Mouse (Mus musculus): ENCODE measurements around the gene Ppp1cc. TPM values are rescaled to one million over a fixed set of nuclear protein-coding genes. Genes with fewer than 3 reads are reported as not detected.
"Not testable (repeated sequence)": the region's sequence is repeated elsewhere in the genome, so short reads cannot be mapped to it uniquely, and the experiment has no call there.

The Ppp1cc gene
- total RNA-seq, 2 experiments from 2014 or later: 91.1 to 340 TPM

DNA sequence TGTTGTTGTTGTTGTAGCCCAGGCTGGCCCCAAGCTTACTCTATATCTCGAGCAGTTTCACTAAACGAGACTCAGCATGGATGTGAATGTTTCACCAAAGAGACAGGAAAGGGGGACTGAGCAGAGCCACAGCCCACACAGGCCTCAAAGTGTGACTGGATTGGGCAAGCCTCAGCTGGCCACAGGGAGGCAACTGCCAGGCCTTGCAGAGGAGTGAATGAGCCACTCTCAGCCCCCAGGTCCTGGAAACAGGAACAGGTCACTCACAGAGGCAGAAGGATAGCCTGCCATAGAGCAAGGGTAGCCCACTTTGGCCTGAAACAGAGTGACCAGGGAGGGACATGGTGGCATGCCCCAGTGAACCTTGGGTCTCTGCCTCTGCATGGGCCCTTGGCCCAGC lies 46.1 kb downstream of the Ppp1cc start:
- no peak for ATAC-seq (replicated peaks; ENCODE audit: low FRiP score, poor library complexity, severe bottlenecking)

DNA sequence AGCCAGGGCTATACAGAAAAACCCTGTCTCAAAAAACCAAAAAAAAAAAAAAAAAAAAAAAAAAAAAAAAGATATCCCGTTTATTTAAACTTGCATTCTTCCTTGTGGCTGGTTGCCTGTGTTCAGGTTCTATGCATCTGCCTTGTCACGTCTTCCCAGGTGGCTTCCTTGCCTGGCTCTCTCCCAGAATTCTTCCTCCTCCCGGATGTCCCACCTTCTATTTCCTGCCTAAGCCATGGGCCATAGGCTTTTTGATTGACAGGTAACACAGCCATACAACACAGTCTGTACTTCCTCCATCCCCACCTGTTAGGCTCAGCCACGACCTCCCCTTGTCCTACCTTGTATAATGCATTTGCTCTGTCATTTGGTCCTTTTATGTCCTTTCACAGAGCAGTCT lies 48.4 kb downstream of the Ppp1cc start, which contains the start of gene Hvcn1:
TSS of gene Hvcn1 (plus strand) at position 330 of the 400 bp plus-strand sequence.
- no peak for ATAC-seq (replicated peaks; ENCODE audit: low FRiP score, poor library complexity, severe bottlenecking)

DNA sequence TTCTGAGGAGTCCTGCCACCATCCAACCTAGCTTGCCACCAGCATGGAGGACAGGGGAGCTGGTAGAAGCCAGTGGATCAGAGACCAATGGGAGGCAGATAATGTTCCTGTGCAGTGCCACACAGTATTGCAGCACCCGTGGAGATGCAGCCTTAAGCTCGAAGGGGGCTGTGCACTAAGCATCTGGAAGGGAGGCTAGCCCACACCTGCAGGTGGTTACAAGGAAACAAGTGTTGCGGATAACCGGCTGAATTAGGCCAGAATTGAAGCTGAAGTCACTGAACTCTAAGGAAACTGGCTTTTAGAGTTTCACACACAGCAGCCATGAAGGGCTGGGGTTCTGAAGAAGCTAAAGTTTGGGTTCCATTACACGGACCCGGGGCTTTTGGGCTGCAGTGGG lies 50.8 kb downstream of the Ppp1cc start:
- ATAC-seq (replicated peaks; ENCODE audit: low FRiP score, poor library complexity, severe bottlenecking): no peak

DNA sequence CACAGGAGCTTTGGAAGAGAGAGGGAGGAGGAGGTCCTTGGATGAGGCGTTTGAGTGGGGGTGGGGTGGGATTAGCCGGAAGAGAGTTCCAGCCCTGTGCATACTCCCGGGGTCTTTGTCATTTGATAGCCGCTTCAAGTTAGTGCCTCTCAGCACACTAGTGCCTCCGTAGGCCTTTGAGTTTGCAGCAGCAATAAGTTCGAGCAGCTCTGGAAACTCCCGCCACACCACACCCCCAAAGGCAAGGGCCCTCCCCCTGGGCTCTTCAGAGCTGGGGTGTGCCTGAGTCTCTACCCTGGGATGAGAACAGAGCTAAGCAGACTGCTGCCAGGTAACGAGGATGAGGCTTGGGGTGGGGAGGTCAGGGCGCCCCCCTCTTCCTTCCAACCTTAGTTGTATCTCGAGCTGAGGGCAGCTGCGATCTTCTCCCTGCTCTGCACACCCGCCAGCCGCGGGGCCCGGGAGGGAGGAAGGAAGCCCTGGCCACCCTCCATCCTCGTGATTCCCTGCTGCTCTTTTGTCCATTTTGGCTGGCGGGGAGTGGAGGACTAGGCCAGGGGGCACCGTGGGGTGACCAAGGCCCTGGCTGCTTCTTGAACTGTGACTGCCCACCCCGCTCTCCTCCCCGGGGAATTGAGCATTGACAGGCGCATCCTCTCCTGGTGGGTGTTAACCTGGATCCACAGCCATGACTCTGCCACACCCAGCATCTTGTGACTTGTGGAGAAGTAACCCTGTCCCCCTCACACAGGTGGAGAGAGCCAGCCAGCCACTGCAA lies 51.7 kb downstream of the Ppp1cc start:
- no peak for ATAC-seq (replicated peaks; ENCODE audit: low FRiP score, poor library complexity, severe bottlenecking)

DNA sequence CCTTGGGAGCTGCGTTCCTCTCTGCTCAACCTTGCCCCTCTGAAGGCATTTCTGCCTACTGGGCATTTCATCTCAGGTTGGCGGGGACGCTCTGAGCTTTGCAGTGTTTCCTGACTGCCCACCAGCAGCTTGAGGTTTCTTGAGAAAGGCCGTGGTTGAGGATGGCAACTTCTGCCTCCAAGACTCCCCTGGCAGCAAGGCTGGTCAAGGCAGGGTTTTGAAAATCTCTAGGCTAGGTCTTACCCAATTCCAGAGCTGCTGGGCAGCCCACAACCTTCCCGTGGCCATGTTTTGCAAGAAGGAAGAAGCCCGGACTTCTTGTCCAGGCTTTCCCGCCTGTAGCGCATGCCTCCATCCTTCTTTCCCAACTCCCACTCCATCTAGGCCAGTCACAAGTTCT lies 52.8 kb downstream of the Ppp1cc start:
- no peak for ATAC-seq (replicated peaks; ENCODE audit: low FRiP score, poor library complexity, severe bottlenecking)

DNA sequence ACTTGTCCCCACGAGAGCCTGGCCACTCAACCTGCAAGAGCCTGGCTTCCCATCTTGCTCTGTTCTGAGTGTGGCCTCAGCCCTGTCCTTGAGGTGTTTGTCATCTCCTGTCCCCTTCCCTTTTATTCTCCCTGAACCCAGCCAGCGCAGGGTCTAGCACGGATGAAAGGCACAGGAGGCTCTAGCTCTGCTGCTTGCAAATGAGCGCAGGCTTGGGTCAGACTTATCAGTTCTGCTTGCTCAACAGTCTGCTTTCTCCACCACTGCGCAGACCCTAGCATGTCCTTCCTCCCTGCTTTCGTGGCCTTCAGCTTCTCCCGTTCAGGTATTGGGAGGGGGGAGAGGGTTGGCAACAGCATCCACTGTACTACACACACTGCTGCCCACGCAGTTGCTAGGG lies 54.0 kb downstream of the Ppp1cc start:
- no peak for ATAC-seq (replicated peaks; ENCODE audit: low FRiP score, poor library complexity, severe bottlenecking)

DNA sequence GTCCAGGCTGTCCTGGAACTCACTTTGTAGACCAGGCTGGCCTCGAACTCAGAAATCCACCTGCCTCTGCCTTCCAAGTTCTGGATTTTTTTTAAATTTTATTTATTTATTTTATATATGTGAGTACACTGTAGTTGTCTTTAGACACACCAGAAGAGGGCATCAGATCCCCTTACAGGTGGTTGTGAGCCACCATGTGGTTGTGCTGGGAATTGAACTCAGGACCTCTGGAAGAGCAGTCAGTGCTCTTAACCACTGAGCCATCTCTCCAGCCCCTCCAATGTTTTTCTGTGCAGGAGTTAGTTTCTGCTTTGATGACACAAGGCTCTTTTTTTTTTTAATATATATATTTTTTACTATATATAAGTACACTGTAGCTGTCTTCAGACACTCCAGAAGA lies 54.7 kb downstream of the Ppp1cc start:
- ATAC-seq (replicated peaks; ENCODE audit: low FRiP score, poor library complexity, severe bottlenecking): not testable (repeated sequence)

DNA sequence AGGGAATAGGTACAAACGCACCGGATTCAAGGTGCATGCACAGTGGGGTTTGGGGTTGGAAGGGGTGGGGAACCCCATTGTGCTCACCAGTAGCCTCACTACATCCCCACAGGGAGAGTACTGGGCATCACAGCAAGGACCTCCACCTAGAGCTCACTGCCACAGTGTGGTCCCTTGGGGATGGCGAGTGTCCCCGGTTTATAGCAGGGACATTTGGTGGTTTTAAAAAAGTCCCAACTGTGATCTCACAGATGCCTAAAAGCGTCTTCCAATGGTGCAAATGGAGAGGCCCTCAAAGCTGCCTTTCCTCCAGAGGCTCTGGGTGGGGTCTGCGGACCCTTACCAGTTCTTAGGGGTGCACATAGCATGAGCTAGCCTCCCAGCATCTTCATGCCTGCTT lies 55.8 kb downstream of the Ppp1cc start:
- ATAC-seq (replicated peaks; ENCODE audit: low FRiP score, poor library complexity, severe bottlenecking): no peak

DNA sequence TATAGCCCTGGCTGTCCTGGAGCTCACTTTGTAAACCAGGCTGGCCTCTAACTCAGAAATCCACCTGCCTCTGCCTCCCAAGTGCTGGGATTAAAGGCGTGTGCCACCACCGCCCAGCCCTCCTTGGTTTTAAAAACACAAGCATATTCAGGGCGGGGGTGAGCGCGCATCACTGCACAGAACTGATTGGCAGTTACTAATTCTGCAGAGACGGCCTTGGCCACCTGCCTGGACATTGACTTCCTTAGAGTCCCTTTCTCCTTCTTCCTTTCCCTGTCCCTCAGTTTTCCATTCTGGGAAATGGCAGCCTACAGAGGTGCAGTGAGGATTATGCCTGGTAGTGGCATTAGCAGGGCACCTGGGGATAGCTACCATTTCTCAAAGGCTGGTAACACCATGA lies 59.6 kb downstream of the Ppp1cc start:
- no peak for ATAC-seq (replicated peaks; ENCODE audit: low FRiP score, poor library complexity, severe bottlenecking)

DNA sequence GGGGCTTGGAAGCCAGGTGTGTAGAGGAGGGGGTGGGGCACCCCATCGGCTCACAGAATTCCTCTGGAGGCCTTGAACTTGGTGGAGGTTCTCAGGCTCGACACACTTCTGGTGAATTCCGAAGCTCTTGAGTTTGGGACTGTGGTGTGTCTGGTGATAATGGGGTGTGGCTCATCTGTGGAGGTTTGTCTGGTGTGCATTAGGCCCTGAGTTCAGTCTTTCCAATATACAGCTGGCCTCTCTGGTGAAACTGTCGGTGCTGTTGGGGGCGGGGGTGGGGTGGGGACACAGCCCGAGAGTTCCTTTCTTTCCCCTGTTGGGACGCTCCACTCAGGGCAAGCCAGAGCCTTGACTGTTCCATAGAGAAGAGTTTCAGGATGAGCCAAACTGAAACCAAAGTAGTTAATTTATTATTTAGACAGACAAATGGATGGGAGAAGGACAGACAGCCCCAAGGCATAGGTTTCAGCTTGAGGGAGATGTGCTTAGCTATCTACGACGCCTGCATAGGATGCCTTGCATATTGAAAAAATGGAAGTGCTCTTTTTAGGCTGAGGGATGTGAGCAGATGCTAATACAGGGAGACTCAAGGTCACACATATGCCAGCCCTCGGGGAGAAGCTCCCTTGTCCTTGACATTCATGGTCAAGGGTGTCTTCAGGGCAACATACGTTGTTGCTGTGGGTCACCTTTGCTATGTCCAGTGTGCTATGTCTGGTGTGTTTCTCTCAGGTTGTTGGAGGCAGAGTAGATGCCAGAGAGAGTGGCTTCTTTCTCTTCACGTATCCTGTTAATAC lies 60.2 kb downstream of the Ppp1cc start:
- no peak for ATAC-seq (replicated peaks; ENCODE audit: low FRiP score, poor library complexity, severe bottlenecking)

DNA sequence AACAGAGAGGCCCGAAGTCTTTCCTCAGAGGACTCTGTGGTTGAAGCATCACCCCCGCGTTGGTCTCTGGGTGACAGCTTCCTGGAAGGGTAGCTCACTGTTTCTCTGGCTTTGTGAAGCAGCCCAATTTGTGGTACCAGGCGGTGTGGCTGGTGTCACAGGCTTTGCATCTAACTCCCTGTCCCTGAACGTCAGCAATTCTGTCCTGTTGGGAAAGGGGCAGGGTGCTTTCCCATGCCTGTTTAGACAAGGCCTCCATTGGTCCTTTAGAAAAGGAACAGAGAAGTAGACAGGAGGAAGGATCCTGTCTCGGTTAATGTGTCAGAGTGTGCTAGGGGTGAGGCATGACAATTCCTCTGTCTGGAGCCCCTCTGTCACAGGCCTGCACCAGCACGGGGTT lies 60.9 kb downstream of the Ppp1cc start:
- no peak for ATAC-seq (replicated peaks; ENCODE audit: low FRiP score, poor library complexity, severe bottlenecking)

DNA sequence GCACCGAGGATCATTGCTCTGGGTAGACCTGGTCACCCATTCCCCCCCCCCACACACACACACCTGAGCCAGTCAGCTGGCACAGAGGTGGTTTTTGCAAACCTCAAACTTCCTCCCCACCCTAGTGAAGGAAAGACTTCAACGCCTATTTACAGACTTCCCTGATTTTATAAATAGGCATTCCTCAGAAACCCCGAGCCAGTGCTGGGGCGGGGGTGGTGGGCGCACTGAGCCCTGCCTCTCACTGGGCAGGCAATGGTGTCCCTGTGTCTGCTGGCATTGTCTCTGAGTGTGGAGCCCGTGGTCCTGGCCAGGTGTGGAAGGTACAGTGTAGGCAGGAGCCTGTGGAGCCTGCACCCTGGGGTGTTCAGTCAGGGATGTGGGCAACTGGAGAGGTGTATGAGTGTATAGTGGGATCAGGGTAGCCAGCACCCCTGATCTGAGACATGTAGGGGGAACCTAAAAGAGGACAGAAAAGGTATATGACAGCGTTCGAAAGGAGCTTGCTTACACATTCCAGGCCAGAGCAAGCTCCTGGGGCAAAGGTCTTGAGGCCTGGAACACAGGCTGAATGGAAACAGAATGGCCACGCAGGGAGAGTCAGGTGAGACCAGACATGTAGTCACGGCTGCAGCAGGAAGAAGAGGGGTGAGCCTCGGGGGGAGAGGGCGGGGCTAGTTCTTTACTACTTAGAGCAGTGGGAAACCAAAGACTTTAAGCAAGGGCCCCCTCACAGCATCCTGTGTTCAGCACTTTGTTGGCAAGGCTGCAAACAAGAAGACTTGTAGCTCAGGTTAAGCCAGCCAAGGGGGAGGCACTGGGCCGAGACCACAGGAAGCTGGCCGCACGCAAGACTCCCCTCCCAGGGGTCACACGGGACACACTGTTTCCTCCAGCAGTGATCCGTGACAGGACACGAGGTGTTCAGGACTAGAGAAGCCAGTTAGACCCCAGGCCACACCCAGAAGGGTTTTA lies 61.9 kb downstream of the Ppp1cc start:
- no peak for ATAC-seq (replicated peaks; ENCODE audit: low FRiP score, poor library complexity, severe bottlenecking)

DNA sequence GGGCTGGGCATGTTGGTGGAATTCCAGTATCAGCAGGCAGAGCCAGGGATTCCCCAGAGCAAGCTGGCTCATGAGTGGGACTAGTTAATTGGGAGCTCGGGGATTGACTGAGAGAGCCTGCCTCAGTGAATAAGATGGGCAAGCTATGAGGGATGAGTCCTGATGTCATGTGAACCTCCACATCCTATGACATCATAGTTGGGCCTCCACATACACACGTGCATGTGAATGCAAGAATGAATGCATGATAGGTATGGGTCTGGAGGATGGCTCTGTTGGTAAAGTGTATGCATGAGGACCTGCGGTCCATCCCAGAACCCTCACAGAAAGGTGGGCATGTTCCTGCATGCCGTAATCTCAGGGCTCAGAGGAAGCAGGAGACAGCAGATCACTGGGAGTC lies 63.0 kb downstream of the Ppp1cc start:
- no peak for ATAC-seq (replicated peaks; ENCODE audit: low FRiP score, poor library complexity, severe bottlenecking)

DNA sequence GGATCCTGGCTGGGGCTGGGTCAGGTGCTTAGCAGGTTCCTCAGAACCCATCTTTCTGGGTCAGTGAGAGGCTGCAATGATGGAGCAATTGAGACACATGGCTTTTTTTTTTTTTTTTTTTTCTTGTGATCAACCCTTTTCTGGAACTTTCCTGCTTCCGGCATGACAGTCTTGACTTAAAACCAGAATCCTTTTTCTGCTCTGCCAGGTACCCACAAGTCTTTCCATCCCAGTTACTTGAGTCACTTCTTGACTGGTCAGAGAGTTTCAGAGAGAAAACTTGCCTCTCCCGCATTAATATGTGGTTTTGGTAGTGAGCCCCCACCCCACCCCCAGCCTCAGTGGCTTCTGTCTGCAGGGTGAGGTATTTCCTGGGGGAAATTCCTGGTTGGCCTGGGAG lies 66.2 kb downstream of the Ppp1cc start:
- no peak for ATAC-seq (replicated peaks; ENCODE audit: low FRiP score, poor library complexity, severe bottlenecking)

Other genes with a start within 250 kb of the Ppp1cc start
- gene Cux2, start 108.2 kb upstream of the Ppp1cc start, total RNA-seq (2015; ENCODE audit: low replicate concordance): not detected in 2 replicates
- gene Cux2, start 108.2 kb upstream of the Ppp1cc start, total RNA-seq (2017; ENCODE audit: low replicate concordance): not detected in 2 replicates
- gene Myl2, start 57.3 kb upstream of the Ppp1cc start, total RNA-seq (2015; ENCODE audit: low replicate concordance): not detected in 2 replicates
- 8.2 TPM in 1 of 2 replicates, not detected in the other for gene Myl2, start 57.3 kb upstream of the Ppp1cc start, total RNA-seq (2017; ENCODE audit: low replicate concordance)
- gene Ccdc63, start 17.5 kb upstream of the Ppp1cc start, total RNA-seq (2015; ENCODE audit: low replicate concordance): not detected in 2 replicates
- gene Ccdc63, start 17.5 kb upstream of the Ppp1cc start, total RNA-seq (2017; ENCODE audit: low replicate concordance): not detected in 2 replicates
- gene Hvcn1, start 48.5 kb downstream of the Ppp1cc start, total RNA-seq (2015; ENCODE audit: low replicate concordance): 24.9 and 29.8 TPM in 2 replicates
- 15.7 and 17.3 TPM in 2 replicates for gene Hvcn1, start 48.5 kb downstream of the Ppp1cc start, total RNA-seq (2017; ENCODE audit: low replicate concordance)
- 16.2 and 19.7 TPM in 2 replicates for gene Tctn1, start 106.2 kb downstream of the Ppp1cc start, total RNA-seq (2015; ENCODE audit: low replicate concordance)
- gene Tctn1, start 106.2 kb downstream of the Ppp1cc start, total RNA-seq (2017; ENCODE audit: low replicate concordance): 8.7 and 39.3 TPM in 2 replicates
- 0.72 and 2.5 TPM in 2 replicates for gene Pptc7, start 126.1 kb downstream of the Ppp1cc start, total RNA-seq (2015; ENCODE audit: low replicate concordance)
- 5.8 and 6.2 TPM in 2 replicates for gene Pptc7, start 126.1 kb downstream of the Ppp1cc start, total RNA-seq (2017; ENCODE audit: low replicate concordance)
- 0.36 TPM in 1 of 2 replicates, not detected in the other for gene Rad9b, start 196.0 kb downstream of the Ppp1cc start, total RNA-seq (2015; ENCODE audit: low replicate concordance)
- 0.15 and 4.1 TPM in 2 replicates for gene Rad9b, start 196.0 kb downstream of the Ppp1cc start, total RNA-seq (2017; ENCODE audit: low replicate concordance)
- gene Vps29, start 196.1 kb downstream of the Ppp1cc start, total RNA-seq (2015; ENCODE audit: low replicate concordance): 40.2 and 62.7 TPM in 2 replicates
- 15.1 and 32.0 TPM in 2 replicates for gene Vps29, start 196.1 kb downstream of the Ppp1cc start, total RNA-seq (2017; ENCODE audit: low replicate concordance)
- 30.2 and 39.6 TPM in 2 replicates for gene Gpn3, start 213.6 kb downstream of the Ppp1cc start, total RNA-seq (2015; ENCODE audit: low replicate concordance)
- 15.2 and 16.8 TPM in 2 replicates for gene Gpn3, start 213.6 kb downstream of the Ppp1cc start, total RNA-seq (2017; ENCODE audit: low replicate concordance)
- gene Fam216a, start 214.1 kb downstream of the Ppp1cc start, total RNA-seq (2015; ENCODE audit: low replicate concordance): 10.8 and 20.1 TPM in 2 replicates
- gene Fam216a, start 214.1 kb downstream of the Ppp1cc start, total RNA-seq (2017; ENCODE audit: low replicate concordance): 10.4 and 19.4 TPM in 2 replicates
- 115 and 159 TPM in 2 replicates for gene Arpc3, start 233.6 kb downstream of the Ppp1cc start, total RNA-seq (2015; ENCODE audit: low replicate concordance)
- 270 and 286 TPM in 2 replicates for gene Arpc3, start 233.6 kb downstream of the Ppp1cc start, total RNA-seq (2017; ENCODE audit: low replicate concordance)

All from erythroid progenitor cell, adult 5-6 weeks (primary cell).